Mouse (Mus musculus) erythroblast, adult 5-6 weeks (primary cell): ENCODE results near the gene Actrt2. TPM values are rescaled to one million over a fixed set of nuclear protein-coding genes. Genes with fewer than 3 reads are reported as not detected.

Source experiments
- ATAC-seq: replicated peaks from 2 replicates; pipeline ENCODE4 v1.8.0; 2016; ENCODE audit warnings: moderate number of reproducible peaks, mild to moderate bottlenecking, moderate TSS enrichment, inconsistent platforms; ENCODE audit not compliant: poor library complexity, low FRiP score, severe bottlenecking
- total RNA-seq, 2 experiments: library from RNA; stranded (forward) in 1 of 2; stranded (reverse) in 1 of 2; fragments of 150-400 nt in 1 of 2; fragments of 200-764, 138-1000 nt in 1 of 2; gene quantifications; 2 replicates each; pipeline versions ENCODE4 v1.2.3 to v1.2.4; 2015 to 2017; ENCODE audit warnings: low replicate concordance in 2 of 2

Actrt2 gene
- total RNA-seq (2015; ENCODE audit: low replicate concordance) (not detected in 2 replicates), total RNA-seq (2017; ENCODE audit: low replicate concordance) (not detected in 2 replicates)

GRCm38 (mm10) chr4:154667767-154668166, at the start of gene Actrt2:
TSS of gene Actrt2 (minus strand) at chr4:154667867.
- ATAC-seq, result no peak

- no peak for ATAC-seq
Observed at GRCm38 (mm10) chr4:154709391-154710107, 41.9 kb upstream of the Actrt2 start.

DNA sequence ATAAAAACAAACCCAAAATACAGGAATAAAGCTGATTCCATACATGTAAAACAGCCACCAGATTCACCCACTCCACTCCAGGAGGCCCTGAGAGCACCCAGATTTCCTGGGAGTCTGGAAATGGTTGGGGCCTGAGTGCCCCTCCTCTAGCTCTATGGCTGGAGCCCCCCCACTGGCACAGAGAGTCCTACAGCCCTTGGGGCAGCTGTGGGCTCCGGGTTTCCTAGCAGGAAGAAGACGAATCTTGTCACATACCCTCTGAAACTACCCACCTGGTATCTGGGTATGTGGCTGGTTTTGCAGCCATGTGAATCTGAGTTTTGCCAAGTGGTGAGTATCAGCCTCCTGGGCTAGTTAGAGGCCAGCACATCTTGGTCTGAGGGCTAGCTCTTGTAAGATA, 41.1 kb upstream of the Actrt2 start:
- no peak for ATAC-seq

DNA sequence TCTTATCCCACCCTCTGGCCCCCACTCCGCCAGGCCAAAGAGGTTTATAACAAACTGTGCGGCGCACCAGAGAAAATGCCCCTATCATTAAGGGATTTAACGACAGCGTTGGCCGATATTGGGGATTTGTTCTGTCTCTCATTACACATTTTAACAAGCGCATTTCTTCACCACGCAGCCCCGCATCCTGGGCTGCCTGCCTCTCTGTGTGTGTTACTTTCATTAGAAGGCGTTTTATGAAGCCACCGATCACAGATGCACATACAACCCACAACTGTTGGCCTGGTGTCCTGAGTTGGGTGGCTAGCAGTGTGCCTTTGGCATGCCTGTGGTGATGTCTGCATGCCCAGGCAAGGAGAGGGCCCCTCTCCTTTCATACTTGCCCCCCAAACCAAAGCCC, 40.6 kb upstream of the Actrt2 start:
- ATAC-seq, result no peak

- ATAC-seq, result no peak
Observed at GRCm38 (mm10) chr4:154707521-154707920, 39.9 kb upstream of the Actrt2 start.

DNA sequence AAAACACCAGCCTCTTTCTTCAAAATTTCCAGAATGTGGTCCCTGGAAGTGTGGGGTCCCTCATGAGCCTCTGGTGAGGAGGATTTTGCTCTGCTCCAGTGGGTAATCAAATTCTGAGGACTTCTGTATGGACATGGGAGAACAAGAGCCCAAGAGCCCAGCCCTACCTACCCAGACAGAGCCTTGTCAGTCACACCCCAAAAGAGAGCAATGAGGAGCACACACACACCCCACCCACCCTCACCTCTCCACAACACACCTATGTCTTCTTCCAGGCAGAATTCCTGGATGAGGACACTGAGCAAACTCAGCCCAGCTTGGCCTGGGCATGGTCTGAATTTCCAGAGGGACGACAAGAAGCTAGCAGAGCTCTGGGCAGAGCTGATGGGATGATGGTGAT, 38.8 kb upstream of the Actrt2 start:
- no peak for ATAC-seq

GRCm38 (mm10) chr4:154705681-154706080, 38.0 kb upstream of the Actrt2 start:
- no peak for ATAC-seq

- ATAC-seq, result no peak
Observed at GRCm38 (mm10) chr4:154705056-154705455, 37.4 kb upstream of the Actrt2 start.

DNA sequence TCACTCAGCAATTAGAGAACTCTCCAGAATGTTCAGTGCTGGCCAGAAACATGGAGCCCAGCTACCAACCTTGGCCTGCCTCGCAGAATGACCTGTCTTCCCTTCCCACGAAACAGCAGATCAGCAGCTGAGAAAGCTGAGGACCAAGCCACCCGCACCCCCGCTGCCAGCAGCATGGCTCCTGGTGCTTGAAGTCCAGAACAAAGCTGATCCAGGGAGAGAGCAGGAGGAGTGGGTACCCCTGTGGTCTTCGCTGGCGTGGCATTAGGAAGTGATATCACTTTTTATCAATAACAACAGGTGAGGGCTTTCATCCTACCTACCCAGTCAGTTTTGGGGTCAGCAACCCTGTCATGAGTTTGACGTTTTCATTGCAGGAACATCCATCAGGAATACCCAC, 36.9 kb upstream of the Actrt2 start:
- no peak for ATAC-seq

DNA sequence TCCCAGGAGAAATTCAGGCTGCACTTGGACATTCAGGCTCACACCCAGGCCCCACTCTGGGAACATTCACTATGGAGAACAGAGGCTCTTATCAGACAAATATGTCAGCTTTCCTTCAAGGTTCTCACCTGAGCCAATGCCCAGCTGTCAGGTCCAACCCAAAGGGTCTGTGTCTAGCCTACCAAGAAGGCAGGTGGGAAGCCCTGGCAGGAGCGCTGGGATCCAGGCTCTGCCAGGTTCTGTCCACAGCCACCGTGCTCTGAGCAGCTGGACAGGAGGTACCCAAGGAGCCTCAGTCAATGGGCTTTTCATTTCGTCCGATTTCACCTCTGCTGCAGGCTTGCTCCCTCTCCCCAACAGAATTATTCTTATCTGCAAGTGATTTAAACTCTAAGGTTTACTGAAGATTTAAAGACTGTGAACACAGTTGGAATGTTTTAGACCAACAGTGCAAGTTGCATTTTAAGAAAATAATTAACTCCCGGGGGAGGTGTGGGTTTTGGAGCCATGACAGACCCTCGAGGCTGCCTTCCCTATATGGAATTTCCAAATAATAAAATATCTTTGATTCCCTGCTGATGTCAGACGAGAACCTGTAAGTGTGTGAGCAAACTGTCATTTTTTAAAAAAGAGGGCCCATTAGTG, 35.9 kb upstream of the Actrt2 start:
- no peak for ATAC-seq

DNA sequence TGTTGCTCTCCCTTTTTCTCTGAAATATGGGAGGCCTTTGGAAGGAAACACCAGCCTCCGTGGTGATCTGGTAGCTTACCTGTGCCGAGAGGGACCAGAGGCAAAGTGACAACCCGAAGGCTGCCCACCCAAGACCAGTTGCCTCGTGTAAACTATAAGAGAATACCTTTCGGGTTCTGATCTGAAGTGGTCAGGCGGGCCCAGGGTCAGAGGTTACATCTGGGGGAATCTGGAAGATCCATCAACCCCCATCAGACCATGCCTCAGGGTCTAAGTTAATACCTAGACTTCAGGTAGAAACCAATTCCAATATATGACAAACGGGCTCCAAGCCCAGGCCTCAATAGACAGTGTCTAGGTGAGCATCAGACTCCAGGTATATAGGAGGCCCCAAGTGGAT, 35.3 kb upstream of the Actrt2 start:
- no peak for ATAC-seq

DNA sequence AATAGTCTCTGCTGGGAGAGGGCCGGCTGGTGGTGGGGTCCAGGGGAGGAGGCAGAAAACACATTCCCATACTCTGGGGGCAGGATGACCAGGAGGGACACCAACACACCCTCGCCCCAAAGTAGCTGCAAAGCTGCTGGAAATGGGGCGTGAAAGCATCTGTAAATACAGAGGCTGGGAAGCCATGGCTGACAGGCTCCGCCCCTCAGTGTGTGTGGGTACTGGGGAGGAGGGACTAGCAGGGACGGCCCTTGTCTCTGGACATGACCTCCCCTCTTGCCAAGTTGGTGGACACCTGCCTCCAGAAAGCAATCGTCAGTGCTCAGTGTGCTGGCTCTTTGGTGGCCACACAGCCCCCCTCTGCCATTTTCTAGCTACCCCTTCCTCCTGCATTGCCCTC, 34.5 kb upstream of the Actrt2 start:
- no peak for ATAC-seq

DNA sequence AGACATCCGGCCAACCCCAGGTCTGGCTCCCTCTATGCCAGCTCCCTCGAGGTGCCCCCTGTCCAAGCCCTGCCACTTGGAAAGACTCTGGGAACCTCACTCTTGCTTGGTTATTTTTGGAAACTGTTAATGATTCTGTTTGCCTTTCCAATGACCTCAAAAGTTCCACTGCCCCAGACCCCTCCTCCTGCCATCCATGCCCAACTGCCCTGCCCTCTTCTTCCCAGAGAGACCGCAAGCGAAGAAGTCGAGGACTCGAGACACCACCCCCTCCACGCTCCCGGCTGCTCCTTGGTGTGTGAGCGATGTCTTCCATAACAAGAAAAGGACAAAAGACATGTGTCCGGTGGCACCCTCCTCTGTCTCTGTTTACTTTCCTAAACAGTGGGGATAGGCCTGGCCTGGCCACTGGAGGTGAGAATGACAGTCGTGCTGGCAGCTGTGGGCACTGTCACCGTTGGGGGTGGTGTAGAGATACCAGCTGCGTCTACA, 33.3 kb upstream of the Actrt2 start:
- ATAC-seq, result no peak

GRCm38 (mm10) chr4:154700436-154700835, 32.8 kb upstream of the Actrt2 start:
- 0 out of 2 replicates have a peak, but pooled peaks have one; percentile 8 for ATAC-seq

DNA sequence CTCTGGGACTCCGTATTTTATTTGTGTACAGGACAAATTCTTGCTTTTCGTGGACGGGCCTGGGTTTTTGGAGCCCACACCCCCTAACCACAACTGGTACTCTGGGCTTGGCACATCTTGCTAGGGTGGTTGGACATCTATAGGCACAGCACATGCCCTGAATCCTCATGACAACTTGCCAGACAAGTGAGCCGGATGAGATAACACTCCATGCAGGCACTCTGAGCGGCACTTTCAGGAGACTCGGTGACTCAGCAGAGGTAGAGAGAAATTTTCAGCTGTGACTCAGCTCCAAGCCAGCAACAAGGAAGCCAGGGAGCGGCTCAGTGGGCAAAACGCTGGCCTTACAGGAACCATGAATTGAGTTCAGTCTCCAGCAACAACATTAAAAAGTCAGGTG, 31.6 kb upstream of the Actrt2 start:
- peak; percentile 93 for ATAC-seq

DNA sequence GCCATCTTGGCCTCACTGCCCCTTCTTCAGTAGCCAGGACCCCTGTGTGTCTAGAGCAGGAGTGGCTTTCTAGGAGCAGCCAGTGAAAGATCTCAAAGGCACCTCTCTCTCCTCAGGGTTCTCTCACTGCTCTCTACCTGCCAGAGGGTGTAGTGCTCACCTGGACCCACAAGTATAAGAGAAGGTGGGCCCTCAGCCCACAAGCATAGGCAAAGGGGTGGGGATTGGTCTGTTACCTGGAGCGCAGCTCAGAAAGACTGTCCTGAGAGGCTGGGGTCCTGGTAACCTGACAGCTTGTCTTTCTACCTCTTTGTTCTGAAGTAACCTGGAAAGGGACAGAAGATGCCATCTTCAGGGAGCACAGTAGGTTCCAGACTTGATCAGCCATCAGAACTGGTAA, 31.0 kb upstream of the Actrt2 start:
- 0 out of 2 replicates have a peak, but pooled peaks have one; percentile 1 for ATAC-seq

- ATAC-seq, result no peak
Observed at GRCm38 (mm10) chr4:154698021-154698590, 30.4 kb upstream of the Actrt2 start.

DNA sequence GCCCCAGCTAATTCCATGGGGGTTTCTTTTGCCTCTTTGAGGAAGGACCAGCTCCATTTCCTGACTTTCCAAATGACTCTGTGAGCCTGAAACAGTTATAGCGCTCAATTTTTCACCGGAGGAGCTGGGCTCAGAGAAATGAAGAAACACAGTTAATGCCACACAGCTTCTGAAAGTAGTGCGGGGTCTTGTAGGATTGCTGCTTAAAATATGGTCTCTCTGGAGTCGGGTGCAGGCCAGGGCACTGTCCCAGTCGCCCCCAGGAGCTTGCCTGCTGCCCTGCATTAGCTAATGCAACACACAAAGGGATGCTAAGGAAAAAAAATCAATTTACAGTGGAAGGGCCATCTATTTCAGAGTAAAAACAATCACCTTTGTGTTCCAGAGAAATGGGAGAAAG, 29.8 kb upstream of the Actrt2 start:
- ATAC-seq, result no peak

GRCm38 (mm10) chr4:154696552-154696951, 28.9 kb upstream of the Actrt2 start:
- ATAC-seq, result no peak

- no peak for ATAC-seq
Observed at GRCm38 (mm10) chr4:154696146-154696545, 28.5 kb upstream of the Actrt2 start.

GRCm38 (mm10) chr4:154694361-154694760, 26.7 kb upstream of the Actrt2 start:
- no peak for ATAC-seq
